Mouse (Mus musculus): ENCODE measurements around the gene Gm43951. TPM values are rescaled to one million over a fixed set of nuclear protein-coding genes. Genes with fewer than 3 reads are reported as not detected.
"Not testable (repeated sequence)": the region's sequence is repeated elsewhere in the genome, so short reads cannot be mapped to it uniquely, and the experiment has no call there.

Gm43951 gene
- total RNA-seq, 2 experiments from 2014 or later: 11.9 to 13.5 TPM

DNA sequence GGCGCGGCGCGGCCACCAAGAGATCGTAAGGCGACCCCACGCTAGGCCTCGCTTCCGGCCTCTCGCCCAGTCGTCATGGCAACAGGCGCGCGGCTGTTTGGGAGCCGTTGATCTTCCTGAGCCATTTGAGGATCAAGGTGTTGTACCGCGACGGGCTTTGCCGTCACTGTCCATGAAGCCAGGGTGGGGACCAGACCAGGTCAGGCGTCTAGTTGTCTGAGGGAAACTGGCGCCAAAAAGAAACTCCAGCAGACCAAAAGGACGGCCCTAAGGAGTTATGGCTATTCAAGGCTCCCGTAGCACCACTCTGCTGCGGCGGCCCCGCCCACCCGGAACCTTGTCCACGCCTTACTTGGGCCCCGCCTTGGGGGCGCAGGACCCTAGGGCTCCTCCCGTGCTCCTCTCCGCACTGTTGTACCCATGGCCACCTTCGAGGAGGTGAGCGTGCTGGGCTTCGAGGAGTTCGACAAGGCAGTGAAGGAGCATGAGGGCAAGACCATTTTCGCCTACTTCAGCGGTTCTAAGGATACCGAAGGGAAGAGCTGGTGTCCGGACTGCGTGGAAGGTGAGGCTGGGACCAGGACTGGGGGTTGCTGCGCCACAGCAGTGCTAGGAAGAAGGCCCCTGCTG lies 679 bp upstream of the Gm43951 start, which contains the start of the genes 4933427D14Rik and Txndc17:
TSS of gene 4933427D14Rik (minus strand) at position 256 of the 630 bp plus-strand sequence.
TSS of gene Txndc17 (plus strand) at position 344 of the 630 bp plus-strand sequence.
- peak; percentile 89 to 93 for DNase-seq (ENCODE audit: low spot score in 2 of 2)
- intact Hi-C loops (cut with DNase I): loop anchor here (2.0 kb wide), 1 partner anchor 155 kb away; no protein-coding TSS in a partner anchor

- intact Hi-C loops (cut with DNase I): no loop called here
- DNase-seq (ENCODE audit: low spot score in 2 of 2): peak in 1 of 2 experiments; percentile 61
Measured at GRCm38 (mm10) chr11:72205256-72205655, 1.4 kb downstream of the Gm43951 start.

- DNase-seq (ENCODE audit: low spot score in 2 of 2): no peak
- intact Hi-C loops (cut with DNase I): no loop called here
Measured at GRCm38 (mm10) chr11:72203440-72203839, 3.2 kb downstream of the Gm43951 start.

- no peak for DNase-seq (ENCODE audit: low spot score in 2 of 2)
- intact Hi-C loops (cut with DNase I): no loop called here
Measured at GRCm38 (mm10) chr11:72196506-72196905, 10.1 kb downstream of the Gm43951 start.

DNA sequence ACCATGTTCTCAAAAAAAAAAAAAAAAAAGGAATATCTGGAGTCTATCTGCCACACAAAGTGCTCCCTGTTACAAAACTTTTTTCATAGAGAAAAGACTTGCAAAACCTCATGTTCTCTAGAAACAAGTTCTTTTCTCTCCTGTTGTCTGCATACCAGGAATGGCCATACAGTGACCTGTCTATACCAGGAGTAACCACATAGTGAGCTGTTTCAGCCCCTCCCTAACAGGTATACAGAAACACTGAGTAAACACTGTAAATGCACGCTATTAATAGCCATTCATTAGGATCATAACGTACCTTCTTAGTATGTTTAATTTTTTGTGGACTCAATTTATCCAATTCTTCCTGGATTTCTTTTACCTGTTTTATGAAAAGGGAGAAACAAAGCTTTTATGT lies 12.4 kb downstream of the Gm43951 start:
- intact Hi-C loops (cut with DNase I): no loop called here
- no peak for DNase-seq (ENCODE audit: low spot score in 2 of 2)

GRCm38 (mm10) chr11:72190857-72191256 lies 15.8 kb downstream of the Gm43951 start:
- intact Hi-C loops (cut with DNase I): no loop called here
- no peak for DNase-seq (ENCODE audit: low spot score in 2 of 2)

DNA sequence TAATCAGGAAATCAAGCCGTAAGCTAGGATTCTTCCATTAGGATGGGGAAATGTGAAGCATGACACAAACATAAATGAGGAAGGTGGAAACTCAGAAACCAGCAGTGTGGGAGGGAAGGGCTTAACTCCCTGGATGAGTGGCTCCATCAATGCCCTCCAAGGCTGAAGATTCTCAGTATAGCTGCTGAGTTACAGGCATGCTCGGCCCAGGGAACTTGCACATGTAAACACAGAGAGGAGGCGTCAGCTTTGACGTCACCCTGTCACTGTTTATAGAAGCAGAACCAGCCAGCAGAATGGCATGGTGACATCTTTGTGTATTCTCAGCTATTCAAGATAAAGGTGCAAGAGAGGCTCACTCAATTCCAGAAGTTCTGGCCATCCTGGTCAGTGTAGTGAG lies 22.4 kb downstream of the Gm43951 start:
- intact Hi-C loops (cut with DNase I): no loop called here
- peak in 1 of 2 experiments; percentile 47 for DNase-seq (ENCODE audit: low spot score in 2 of 2)

- intact Hi-C loops (cut with DNase I): no loop called here
Measured at GRCm38 (mm10) chr11:72181136-72181535, 25.5 kb downstream of the Gm43951 start.

GRCm38 (mm10) chr11:72180556-72180955 lies 26.1 kb downstream of the Gm43951 start:
- DNase-seq (ENCODE audit: low spot score in 2 of 2): no peak
- intact Hi-C loops (cut with DNase I): no loop called here

More at GRCm38 (mm10) chr11:72181136-72181535, 25.5 kb downstream of the Gm43951 start:
- no peak for DNase-seq (ENCODE audit: low spot score in 2 of 2)

- peak in 1 of 2 experiments; percentile 44 for DNase-seq (ENCODE audit: low spot score in 2 of 2)
- intact Hi-C loops (cut with DNase I): no loop called here
Measured at GRCm38 (mm10) chr11:72176553-72176952, 30.1 kb downstream of the Gm43951 start.

- DNase-seq (ENCODE audit: low spot score in 2 of 2): no peak
Measured at GRCm38 (mm10) chr11:72175966-72176365, 30.7 kb downstream of the Gm43951 start.

GRCm38 (mm10) chr11:72174721-72175120 lies 31.9 kb downstream of the Gm43951 start:
- no peak for DNase-seq (ENCODE audit: low spot score in 2 of 2)
- intact Hi-C loops (cut with DNase I): no loop called here

More at GRCm38 (mm10) chr11:72175966-72176365, 30.7 kb downstream of the Gm43951 start:
- intact Hi-C loops (cut with DNase I): no loop called here

- no peak for DNase-seq (ENCODE audit: low spot score in 2 of 2)
- intact Hi-C loops (cut with DNase I): no loop called here
Measured at GRCm38 (mm10) chr11:72173506-72173905, 33.1 kb downstream of the Gm43951 start.

DNA sequence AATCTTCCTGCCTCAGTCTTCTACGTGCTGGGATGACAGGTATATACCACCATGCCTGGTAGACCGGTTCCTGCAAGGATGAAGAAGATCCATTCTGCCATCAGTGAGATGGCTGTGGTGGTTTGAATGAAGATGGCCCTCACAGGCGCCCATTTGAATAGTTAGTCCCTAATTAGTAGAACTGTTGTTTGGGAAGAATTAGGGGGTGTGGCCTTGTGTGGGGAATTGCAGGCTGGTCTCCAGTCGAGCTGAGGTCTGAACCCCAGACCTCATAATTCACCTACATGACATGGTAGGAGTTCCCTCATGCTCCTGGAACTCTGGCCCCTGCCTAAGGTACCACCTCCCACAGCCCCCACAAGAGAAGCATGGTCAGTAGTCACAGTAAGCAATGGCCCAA lies 34.7 kb downstream of the Gm43951 start:
- intact Hi-C loops (cut with DNase I); DNase-seq (ENCODE audit: low spot score in 2 of 2): not testable (repeated sequence)

- no peak for DNase-seq (ENCODE audit: low spot score in 2 of 2)
- intact Hi-C loops (cut with DNase I): no loop called here
Measured at GRCm38 (mm10) chr11:72169871-72170270, 36.8 kb downstream of the Gm43951 start.

DNA sequence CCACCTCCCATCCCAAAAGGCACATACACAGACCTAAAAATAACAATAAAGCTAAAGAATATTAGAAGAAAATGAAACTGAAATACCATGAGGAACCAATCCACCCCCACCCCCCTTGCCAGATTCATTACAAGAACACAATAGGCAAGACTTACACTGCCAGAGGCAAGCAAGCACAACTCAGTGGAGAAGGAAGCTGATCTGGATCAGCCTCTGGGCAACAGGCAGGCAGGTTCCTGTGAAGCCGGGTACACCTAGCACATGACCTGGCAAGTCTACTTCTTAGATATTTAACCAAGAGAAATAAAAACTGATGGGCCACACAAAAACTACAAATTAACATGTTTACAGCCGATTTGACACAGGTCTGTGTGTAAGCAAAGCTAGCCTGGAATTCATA lies 43.4 kb downstream of the Gm43951 start:
- no peak for DNase-seq (ENCODE audit: low spot score in 2 of 2)
- intact Hi-C loops (cut with DNase I): no loop called here

GRCm38 (mm10) chr11:72156624-72157023 lies 50.0 kb downstream of the Gm43951 start:
- intact Hi-C loops (cut with DNase I): no loop called here
- peak; percentile 30 to 78 for DNase-seq (ENCODE audit: low spot score in 2 of 2)

DNA sequence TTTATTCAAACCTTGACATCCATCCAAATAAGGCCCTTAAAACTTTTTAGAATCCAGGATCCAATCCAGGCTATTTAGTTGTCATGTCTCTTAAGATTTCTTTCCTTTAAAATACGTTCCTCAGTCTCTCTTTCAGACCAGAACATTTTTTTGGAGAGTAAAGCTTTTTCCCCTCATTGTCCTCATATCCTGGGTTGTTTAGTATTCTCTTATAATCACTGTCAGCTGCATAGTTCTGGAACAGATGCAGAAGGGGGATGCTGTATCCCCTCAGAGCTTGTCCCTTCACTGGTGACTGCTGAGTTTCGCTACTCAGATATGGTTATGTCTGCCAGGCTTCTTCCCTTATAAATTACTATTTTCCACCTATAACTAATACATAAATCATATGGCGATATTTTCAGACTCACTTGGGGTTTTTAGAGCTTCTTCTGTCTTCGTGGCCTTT lies 50.6 kb downstream of the Gm43951 start:
- intact Hi-C loops (cut with DNase I): no loop called here
- no peak for DNase-seq (ENCODE audit: low spot score in 2 of 2)

- DNase-seq (ENCODE audit: low spot score in 2 of 2): peak; percentile 60 to 79
- intact Hi-C loops (cut with DNase I): no loop called here
Measured at GRCm38 (mm10) chr11:72155186-72155980, 51.3 kb downstream of the Gm43951 start.
